ENCODE assay signal across 7 mouse cellular contexts in genomic region chr2:4651500-4652285, GRCm38 (mm10). TPM values are rescaled to one million over a fixed set of nuclear protein-coding genes. Genes with fewer than 3 reads are reported as not detected.
DNase-seq lines count a peak whose midpoint lies in the region; ATAC-seq and TF ChIP-seq lines count a peak whose summit lies in the region.

Gene Prpf18, minus strand, starts transcription at chr2:4652113.

- H3K36me3 ChIP-seq in embryonic facial prominence, embryonic 12.5 days: peaks cover 8% of the 10 kb centered on the region; the same call in 1 of the 2 replicates
- H3K36me3 ChIP-seq in kidney, adult 2 months (ENCODE audit: control insufficient read depth, insufficient read depth, low read length): no peaks in the 10 kb centered on the region
- peaks cover 10% of the 10 kb centered on the region for H3K36me3 ChIP-seq in limb, embryonic 12.5 days
- peaks cover 3% of the 10 kb centered on the region for H3K36me3 ChIP-seq in midbrain, embryonic 15.5 days (replicated peaks)
- H3K36me3 ChIP-seq in spleen, adult 2 months (ENCODE audit: control insufficient read depth, insufficient read depth, low read length): peaks cover 4% of the 10 kb centered on the region; the same call in 1 of the 2 replicates

- peak within 1 kb of the TSS; percentile 86 for H3K9ac ChIP-seq in embryonic facial prominence, embryonic 12.5 days
- peak within 1 kb of the TSS; percentile 88 for H3K9ac ChIP-seq in limb, embryonic 12.5 days (replicated peaks)
- peak within 1 kb of the TSS; percentile 89 for H3K9ac ChIP-seq in midbrain, embryonic 15.5 days

- TF ChIP-seq CTCF in kidney, adult 2 months (conservative IDR thresholded peaks at IDR 0.05; ENCODE audit: insufficient read depth, insufficient read length, low read depth, low read length): peak; percentile 77
- TF ChIP-seq CTCF in spleen, adult 2 months (IDR thresholded peaks at IDR 0.05; ENCODE audit: extremely low read depth, insufficient read depth, insufficient read length, insufficient replicate concordance): peak; percentile 85

- H3K4me3 ChIP-seq in embryonic facial prominence, embryonic 12.5 days: peak within 1 kb of the TSS; percentile 87
- H3K4me3 ChIP-seq in kidney, adult 2 months (ENCODE audit: insufficient read depth, low read depth, low read length): peak within 1 kb of the TSS; percentile 74
- peak within 1 kb of the TSS; percentile 92 for H3K4me3 ChIP-seq in limb, embryonic 12.5 days (replicated peaks)
- H3K4me3 ChIP-seq in midbrain, embryonic 15.5 days: peak within 1 kb of the TSS; percentile 67
- H3K4me3 ChIP-seq in spleen, adult 2 months (ENCODE audit: extremely low read depth, insufficient read depth, insufficient read length): peak within 1 kb of the TSS; percentile 79

- H3K4me1 ChIP-seq in embryonic facial prominence, embryonic 12.5 days: peaks cover 9% of the 10 kb centered on the region
- H3K4me1 ChIP-seq in kidney, adult 2 months (ENCODE audit: control insufficient read depth, insufficient read depth, low read length): peaks cover 3% of the 10 kb centered on the region
- H3K4me1 ChIP-seq in limb, embryonic 12.5 days (replicated peaks): peaks cover 16% of the 10 kb centered on the region
- H3K4me1 ChIP-seq in midbrain, embryonic 15.5 days: peaks cover 17% of the 10 kb centered on the region
- peaks cover 2% of the 10 kb centered on the region; the same call in 1 of the 2 replicates for H3K4me1 ChIP-seq in spleen, adult 2 months (ENCODE audit: control insufficient read depth, insufficient read depth, insufficient read length)

- no peaks in the 10 kb centered on the region for H3K27me3 ChIP-seq in embryonic facial prominence, embryonic 12.5 days
- H3K27me3 ChIP-seq in kidney, adult 2 months (replicated peaks; ENCODE audit: control insufficient read depth, insufficient read depth, low read length): no peaks in the 10 kb centered on the region
- H3K27me3 ChIP-seq in limb, embryonic 12.5 days: no peaks in the 10 kb centered on the region
- no peaks in the 10 kb centered on the region for H3K27me3 ChIP-seq in midbrain, embryonic 15.5 days (replicated peaks)
- no peaks in the 10 kb centered on the region for H3K27me3 ChIP-seq in spleen, adult 2 months (ENCODE audit: control insufficient read depth, insufficient read depth, low read length)

- peak; percentile 79; the same call in 1 of the 2 replicates for ATAC-seq in embryonic facial prominence, embryonic 12.5 days (ENCODE audit: insufficient number of reproducible peaks, insufficient read depth, low FRiP score, low TSS enrichment)
- peak; percentile 89 for ATAC-seq in limb, embryonic 12.5 days (ENCODE audit: insufficient number of reproducible peaks, insufficient read depth, low FRiP score, low TSS enrichment, low read depth)
- peak; percentile 93 for ATAC-seq in midbrain, embryonic 15.5 days (replicated peaks)

- 2% methylated on average over 40 of the region's 40 CpGs for WGBS in embryonic facial prominence, embryonic 12.5 days
- 1% methylated on average over 40 of the region's 40 CpGs for WGBS in kidney, adult 2 months
- 1% methylated on average over 40 of the region's 40 CpGs for WGBS in limb, embryonic 12.5 days
- 2% methylated on average over 40 of the region's 40 CpGs for WGBS in midbrain, embryonic 15.5 days
- WGBS in spleen, adult 2 months: 1% methylated on average over 40 of the region's 40 CpGs

- no peaks in the 10 kb centered on the region for H3K9me3 ChIP-seq in embryonic facial prominence, embryonic 12.5 days
- H3K9me3 ChIP-seq in limb, embryonic 12.5 days: no peaks in the 10 kb centered on the region
- H3K9me3 ChIP-seq in midbrain, embryonic 15.5 days: no peaks in the 10 kb centered on the region

- peak within 1 kb of the TSS; percentile 82 for H3K4me2 ChIP-seq in embryonic facial prominence, embryonic 12.5 days (replicated peaks)
- H3K4me2 ChIP-seq in limb, embryonic 12.5 days: peak within 1 kb of the TSS; percentile 78
- H3K4me2 ChIP-seq in midbrain, embryonic 15.5 days: peak within 1 kb of the TSS; percentile 52

- DNase-seq in adrenal gland, postnatal 25 days: peak; percentile 88
- DNase-seq in heart, adult 18-20 months: peak; percentile 90 to 95
- DNase-seq in kidney, adult 2 months: peak; percentile 93
- DNase-seq in spleen, adult 2 months (ENCODE audit: low read depth in 1 of 2, low spot score in 2 of 2): peak; percentile 81 to 84

- no peak within 1 kb of the TSS; the same call in 1 of the 2 replicates for H3K27ac ChIP-seq in embryonic facial prominence, embryonic 12.5 days
- H3K27ac ChIP-seq in kidney, adult 2 months (ENCODE audit: insufficient read depth, low read depth, low read length): peak within 1 kb of the TSS; percentile 50
- H3K27ac ChIP-seq in limb, embryonic 12.5 days: peak within 1 kb of the TSS; percentile 50; the same call in 1 of the 2 replicates
- peak within 1 kb of the TSS; percentile 79 for H3K27ac ChIP-seq in midbrain, embryonic 15.5 days
- H3K27ac ChIP-seq in spleen, adult 2 months (ENCODE audit: insufficient read depth, low read length): peak within 1 kb of the TSS; percentile 75

- TF ChIP-seq POLR2A in kidney, adult 2 months (IDR thresholded peaks at IDR 0.05; ENCODE audit: low read depth, low read length): peak; percentile 34
- no peak; the same call in 1 of the 2 replicates for TF ChIP-seq POLR2A in spleen, adult 2 months (IDR thresholded peaks at IDR 0.05; ENCODE audit: low read depth, low read length)

RNA-seq across cellular contexts. Expression of gene Prpf18, which starts in this region (rescaled TPM):
- total RNA-seq in adrenal gland, postnatal 25 days (2021): 42.7 and 57.4 TPM in 2 replicates
- 41.9 and 45.6 TPM in 2 replicates for polyA plus RNA-seq in embryonic facial prominence, embryonic 12.5 days (2016; fragmentation: Nextera tagmentation; extraction: Ambion mirVana)
- total RNA-seq in heart, adult 18-20 months (2021): 10 to 100 TPM; 34.2 to 35.5 TPM
- polyA plus RNA-seq in kidney, adult 2 months (2012; rRNA removed): 10.5 and 12.2 TPM in 2 replicates
- 42.7 and 44.6 TPM in 2 replicates for polyA plus RNA-seq in limb, embryonic 12.5 days (2016; fragmentation: Nextera tagmentation; extraction: Ambion mirVana)
- 45.8 and 49.3 TPM in 2 replicates for polyA plus RNA-seq in midbrain, embryonic 15.5 days (2015; fragmentation: Nextera tagmentation; extraction: Ambion mirVana)
- polyA plus RNA-seq in spleen, adult 2 months (2012; rRNA removed): 7.2 and 7.3 TPM in 2 replicates
